Mouse (Mus musculus) kidney, embryonic 14.5 days (tissue): ENCODE measurements at regions not wholly inside any gene's neighbourhood (a gene's known extent, or its start where the extent isn't known, plus 50 kb on each side); places are given as distances from the start of the nearest gene placed in this dataset.

Source experiments
- ATAC-seq: fragments of 200-750 bp; cut with Nextera tagmentation; 2 replicates; pipeline ENCODE4 v1.8.0; 2017; ENCODE audit warnings: moderate number of reproducible peaks, mild to moderate bottlenecking, moderate TSS enrichment, moderate library complexity; ENCODE audit not compliant: low FRiP score, low TSS enrichment
- H3K27ac ChIP-seq: fragments of 300-500 bp; sonication (generic); 2 replicates; pipeline ENCODE4 v1.5.1; 2014; ENCODE audit warnings: low read depth, mild to moderate bottlenecking, low read length, moderate library complexity, mixed read lengths
- H3K27me3 ChIP-seq: fragments of 300-500 bp; sonication (generic); 2 replicates; pipeline ENCODE4 v1.6.1; 2014; ENCODE audit warnings: mild to moderate bottlenecking, low read length; ENCODE audit not compliant: control insufficient read depth, insufficient read depth
- H3K36me3 ChIP-seq: fragments of 300-500 bp; sonication (generic); 2 replicates; pipeline ENCODE4 v1.6.1; 2014; ENCODE audit warnings: low read length, mixed read lengths; ENCODE audit not compliant: control insufficient read depth, insufficient read depth
- H3K4me1 ChIP-seq: fragments of 300-500 bp; sonication (generic); 2 replicates; pipeline ENCODE4 v1.6.1; 2014; ENCODE audit warnings: low read length, mixed read lengths; ENCODE audit not compliant: control insufficient read depth, insufficient read depth
- H3K4me2 ChIP-seq: fragments of 300-500 bp; sonication (generic); replicated peaks from 2 replicates; pipeline ENCODE4 v1.6.1; 2014; ENCODE audit warnings: low read depth, mild to moderate bottlenecking, low read length
- H3K4me3 ChIP-seq: fragments of 300-500 bp; sonication (generic); 2 replicates; pipeline ENCODE4 v1.5.1; 2014; ENCODE audit warnings: mild to moderate bottlenecking, low read length
- H3K9ac ChIP-seq: fragments of 300-500 bp; sonication (generic); 2 replicates; pipeline ENCODE4 v1.6.1; 2014; ENCODE audit warnings: low read depth, mild to moderate bottlenecking, low read length, moderate library complexity
- H3K9me3 ChIP-seq: fragments of 300-500 bp; sonication (generic); 2 replicates; pipeline ENCODE4 v1.6.1; 2016; ENCODE audit warnings: low read length; ENCODE audit not compliant: control insufficient read depth
- WGBS: fragments of 180-500 bp; shearing (Covaris S2); extraction: QIAGEN DNeasy Blood & Tissue Kit; methylation state at CpG from one replicate; pipeline ENCODE4 v1.1.7; 2014; 5-methylcytosine and 5-hydroxymethylcytosine counted together

GRCm38 (mm10) chr2:171816685-171817419 lies 226.4 kb downstream of the Cbln4 start:
- no peaks in the 10 kb centered on the region for H3K9me3 ChIP-seq
- no peak overlapping the region for H3K4me2 ChIP-seq
- no peak overlapping the region for H3K27ac ChIP-seq
- no peaks in the 10 kb centered on the region for H3K27me3 ChIP-seq
- no peak overlapping the region for H3K4me3 ChIP-seq
- H3K36me3 ChIP-seq, result no peaks in the 10 kb centered on the region
- ATAC-seq, result peak; percentile 62
- 81% methylated on average over 10 of the region's 10 CpGs for WGBS
- H3K9ac ChIP-seq, result no peak overlapping the region
- no peaks in the 10 kb centered on the region for H3K4me1 ChIP-seq

GRCm38 (mm10) chr2:171812701-171813100 lies 230.6 kb downstream of the Cbln4 start:
- Histone ChIP-seq H3K4me2 (no peak overlapping the region), H3K4me1 (no peaks in the 10 kb centered on the region), H3K4me3 (no peak overlapping the region), H3K9ac (no peak overlapping the region), H3K36me3 (no peaks in the 10 kb centered on the region), H3K27me3 (no peaks in the 10 kb centered on the region), H3K9me3 (no peaks in the 10 kb centered on the region), H3K27ac (no peak overlapping the region)
- no peak for ATAC-seq
- 78% methylated on average over 3 of the region's 3 CpGs for WGBS

- Histone ChIP-seq H3K4me2 (no peak overlapping the region), H3K36me3 (no peaks in the 10 kb centered on the region), H3K9me3 (no peaks in the 10 kb centered on the region), H3K4me1 (no peaks in the 10 kb centered on the region), H3K27me3 (no peaks in the 10 kb centered on the region), H3K9ac (no peak overlapping the region), H3K4me3 (no peak overlapping the region), H3K27ac (no peak overlapping the region)
- no peak for ATAC-seq
- WGBS, result 62% methylated on average over 5 of the region's 5 CpGs
These were observed 237.9 kb downstream of the Cbln4 start for GRCm38 (mm10) chr2:171805376-171805775.

GRCm38 (mm10) chr2:171800511-171801268 lies 242.6 kb downstream of the Cbln4 start:
- no peak overlapping the region for H3K9ac ChIP-seq
- no peaks in the 10 kb centered on the region for H3K36me3 ChIP-seq
- WGBS, result 79% methylated on average over 10 of the region's 10 CpGs
- H3K4me2 ChIP-seq, result no peak overlapping the region
- no peak overlapping the region for H3K4me3 ChIP-seq
- no peaks in the 10 kb centered on the region for H3K9me3 ChIP-seq
- no peak for ATAC-seq
- H3K27ac ChIP-seq, result no peak overlapping the region
- H3K4me1 ChIP-seq, result no peaks in the 10 kb centered on the region
- H3K27me3 ChIP-seq, result no peaks in the 10 kb centered on the region

- Histone ChIP-seq H3K27ac (no peak overlapping the region), H3K4me2 (no peak overlapping the region), H3K4me1 (no peaks in the 10 kb centered on the region), H3K36me3 (no peaks in the 10 kb centered on the region), H3K9ac (no peak overlapping the region), H3K4me3 (no peak overlapping the region), H3K9me3 (no peaks in the 10 kb centered on the region), H3K27me3 (no peaks in the 10 kb centered on the region)
- 63% methylated on average over 9 of the region's 9 CpGs for WGBS
- no peak for ATAC-seq
These were observed 243.9 kb downstream of the Cbln4 start for GRCm38 (mm10) chr2:171799351-171799750.

GRCm38 (mm10) chr2:171790686-171791085 lies 252.6 kb downstream of the Cbln4 start:
- WGBS, result 32% methylated on average over 9 of the region's 9 CpGs
- H3K36me3 ChIP-seq, result no peaks in the 10 kb centered on the region
- no peak overlapping the region for H3K4me3 ChIP-seq
- no peaks in the 10 kb centered on the region for H3K27me3 ChIP-seq
- no peak for ATAC-seq
- H3K9me3 ChIP-seq, result no peaks in the 10 kb centered on the region
- no peak overlapping the region for H3K9ac ChIP-seq
- peaks cover 9% of the 10 kb centered on the region for H3K4me1 ChIP-seq
- H3K4me2 ChIP-seq, result no peak overlapping the region
- H3K27ac ChIP-seq, result no peak overlapping the region

- Histone ChIP-seq H3K36me3 (no peaks in the 10 kb centered on the region), H3K9me3 (no peaks in the 10 kb centered on the region), H3K4me3 (no peak overlapping the region), H3K27me3 (no peaks in the 10 kb centered on the region), H3K27ac (no peak overlapping the region), H3K4me1 (no peaks in the 10 kb centered on the region), H3K4me2 (no peak overlapping the region), H3K9ac (no peak overlapping the region)
- WGBS, result 88% methylated on average over 7 of the region's 7 CpGs
- ATAC-seq, result no peak
These were observed 276.9 kb downstream of the Cbln4 start for GRCm38 (mm10) chr2:171766193-171766930.

- Histone ChIP-seq H3K9ac (no peak overlapping the region), H3K4me2 (no peak overlapping the region), H3K36me3 (no peaks in the 10 kb centered on the region), H3K4me1 (no peaks in the 10 kb centered on the region), H3K27me3 (no peaks in the 10 kb centered on the region), H3K27ac (no peak overlapping the region), H3K4me3 (no peak overlapping the region), H3K9me3 (no peaks in the 10 kb centered on the region)
- 71% methylated on average over 4 of the region's 4 CpGs for WGBS
- no peak for ATAC-seq
These were observed 278.2 kb downstream of the Cbln4 start for GRCm38 (mm10) chr2:171765071-171765470.

GRCm38 (mm10) chr2:171753502-171753901 lies 289.8 kb downstream of the Cbln4 start:
- Histone ChIP-seq H3K4me1 (no peaks in the 10 kb centered on the region), H3K27me3 (no peaks in the 10 kb centered on the region), H3K27ac (no peak overlapping the region), H3K9me3 (no peaks in the 10 kb centered on the region), H3K4me3 (no peak overlapping the region), H3K4me2 (no peak overlapping the region), H3K9ac (no peak overlapping the region), H3K36me3 (no peaks in the 10 kb centered on the region)
- WGBS, result 79% methylated on average over 9 of the region's 9 CpGs
- ATAC-seq, result no peak
